Mouse (Mus musculus) layer of hippocampus, postnatal 10 days (tissue): ENCODE results near the gene Cxcl13. TPM values are rescaled to one million over a fixed set of nuclear protein-coding genes. Genes with fewer than 3 reads are reported as not detected.
"Not testable (repeated sequence)": the region's sequence is repeated elsewhere in the genome, so short reads cannot be mapped to it uniquely, and the experiment has no call there.

Source experiments
- DNase-seq, 2 experiments: peaks; one replicate each; pipeline ENCODE4 v3.0.0; 2021; ENCODE audit warnings: low spot score in 2 of 2
- long read RNA-seq: library from polyadenylated mRNA; stranded (forward); transcript quantifications from one replicate; pipeline ENCODE4 v2.0.0, GENCODE M21; 2023
- total RNA-seq, 2 experiments: library from RNA; stranded (reverse); gene quantifications; 2 replicates each; pipeline ENCODE4 v1.2.3; 2021

Cxcl13 gene
- total RNA-seq, result not detected
- long read RNA-seq, result 0 reads

DNA sequence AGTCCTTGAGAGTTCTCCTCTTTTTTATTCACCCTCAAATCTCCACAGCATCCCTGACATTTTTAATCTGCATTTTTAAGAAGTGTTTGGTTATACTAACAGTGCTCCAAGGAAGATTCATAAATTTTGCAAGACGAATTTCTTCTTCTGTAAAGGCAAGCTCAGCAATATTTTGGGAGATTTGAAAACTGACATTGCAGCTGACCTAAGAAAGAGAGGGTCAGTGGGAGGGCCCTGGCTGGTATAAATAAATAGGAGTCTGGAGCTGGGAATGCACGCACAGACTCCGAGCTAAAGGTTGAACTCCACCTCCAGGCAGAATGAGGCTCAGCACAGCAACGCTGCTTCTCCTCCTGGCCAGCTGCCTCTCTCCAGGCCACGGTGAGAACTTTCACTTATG, at the start of gene Cxcl13:
Gene Cxcl13, plus strand, starts transcription at position 301 of the 400 bp plus-strand sequence.
- DNase-seq, result no peak

DNA sequence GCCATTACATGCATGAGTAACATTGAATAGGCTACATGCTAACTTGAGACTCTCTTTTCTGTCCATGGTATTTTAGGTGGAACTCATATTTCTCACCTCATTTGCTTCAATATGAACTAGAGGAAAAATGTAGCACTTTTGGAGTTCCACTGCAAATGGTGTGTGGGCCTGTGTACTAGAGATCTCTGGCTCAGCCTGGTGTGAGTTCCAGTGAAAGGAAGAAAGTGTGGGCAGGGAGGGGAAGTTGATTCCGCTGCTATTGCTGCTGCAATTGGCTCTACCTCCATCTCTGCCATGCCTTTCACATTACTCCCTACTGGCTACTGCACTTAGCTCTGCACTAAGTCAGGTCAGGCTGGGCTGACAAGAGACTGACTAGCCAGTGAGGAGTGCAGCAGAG, 45.7 kb upstream of the Cxcl13 start:
- no peak for DNase-seq

- no peak for DNase-seq
These were observed 38.3 kb upstream of the Cxcl13 start for GRCm38 (mm10) chr5:95918491-95918890.

DNA sequence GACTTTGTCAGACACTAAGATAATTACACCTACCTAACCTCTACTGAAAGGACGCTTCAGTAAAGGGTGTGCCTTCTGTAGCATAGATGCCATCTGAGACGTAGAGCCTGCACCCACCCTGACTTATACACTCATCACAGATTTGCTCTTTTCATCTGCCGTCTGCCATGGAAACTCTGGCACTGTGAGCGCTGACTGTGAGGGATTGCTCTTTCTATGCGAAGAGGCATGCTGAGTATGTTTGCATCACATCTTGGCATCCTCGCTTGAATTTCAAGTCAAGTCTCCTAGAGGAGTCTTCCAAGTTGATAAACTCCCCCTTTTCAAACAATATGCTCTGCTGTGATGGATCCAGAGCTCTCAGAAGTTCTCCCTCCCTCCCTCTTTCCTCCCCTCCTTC, 32.7 kb upstream of the Cxcl13 start:
- DNase-seq, result no peak

DNA sequence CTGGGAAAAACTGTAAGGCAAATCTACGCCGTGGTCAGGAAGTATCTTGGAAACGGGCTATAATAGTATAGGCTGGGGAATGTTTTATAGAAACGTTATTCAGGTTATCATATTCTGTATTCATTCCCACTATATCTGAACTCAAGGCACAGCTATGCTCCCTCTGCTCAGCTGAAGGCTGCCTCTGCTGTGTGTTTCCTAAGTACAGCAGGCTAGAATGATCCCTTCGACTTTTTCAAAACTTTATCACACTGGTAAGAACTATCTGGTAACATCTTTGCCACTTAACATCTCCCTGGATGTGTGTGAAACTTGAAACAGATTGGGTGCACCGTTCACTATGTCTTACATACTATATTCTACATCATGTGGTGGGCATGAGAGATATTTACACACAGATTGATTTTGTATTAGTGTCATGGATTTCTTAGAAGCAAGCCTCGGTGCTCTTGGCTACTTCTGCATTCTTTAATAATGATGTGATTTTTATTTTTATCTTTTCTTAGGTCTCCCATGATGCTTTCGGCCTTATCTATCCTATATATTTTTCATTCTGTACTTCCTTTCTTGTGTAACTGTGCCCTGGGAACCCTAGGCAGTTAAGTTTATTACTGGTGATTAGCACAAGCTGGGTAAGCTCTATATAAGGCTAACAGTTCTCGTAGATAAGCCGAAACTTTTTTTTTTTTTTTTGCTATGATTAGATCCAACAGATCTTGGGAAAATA, 31.4 kb upstream of the Cxcl13 start:
- no peak for DNase-seq

DNA sequence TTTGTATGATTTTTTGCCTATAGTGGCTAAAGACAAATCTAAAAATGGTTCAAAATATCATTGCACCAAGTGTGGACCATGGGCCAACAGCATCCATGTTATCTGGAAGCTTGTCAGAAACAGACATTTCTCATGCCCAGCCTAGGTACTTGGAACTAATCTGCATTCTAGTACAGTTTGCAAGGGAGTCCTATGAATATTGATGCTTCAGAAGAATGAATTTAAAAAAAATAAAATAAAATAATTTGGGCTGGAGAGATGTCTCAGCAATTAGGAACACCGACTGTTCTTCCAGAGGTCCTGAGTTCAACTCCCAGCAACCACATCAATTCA, 30.9 kb upstream of the Cxcl13 start:
- DNase-seq, result no peak

DNA sequence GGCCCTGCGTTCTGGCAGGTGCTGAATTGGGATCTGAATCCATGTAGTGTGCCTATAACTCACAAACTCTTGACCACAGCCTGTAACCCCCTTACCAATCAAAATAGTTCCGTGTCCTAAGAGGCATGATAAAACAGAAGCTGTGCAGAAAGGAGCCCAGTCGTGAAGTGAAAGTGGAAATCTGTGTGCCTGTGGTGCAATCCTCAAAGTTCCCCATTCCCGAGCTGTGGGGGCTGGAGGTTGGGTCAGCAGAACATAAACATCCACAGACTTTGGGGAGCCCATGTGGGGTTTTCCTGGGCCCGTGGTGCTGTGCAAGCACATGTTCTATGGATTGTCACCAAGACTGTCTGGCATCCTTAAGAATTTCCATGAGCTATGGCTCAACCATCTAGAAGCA, 21.7 kb upstream of the Cxcl13 start:
- DNase-seq, result no peak

- no peak for DNase-seq
These were observed 20.7 kb upstream of the Cxcl13 start for GRCm38 (mm10) chr5:95936068-95936467.

- no peak for DNase-seq
These were observed 19.6 kb upstream of the Cxcl13 start for GRCm38 (mm10) chr5:95937129-95937528.

- no peak for DNase-seq
These were observed 18.6 kb upstream of the Cxcl13 start for GRCm38 (mm10) chr5:95938044-95938625.

- no peak for DNase-seq
These were observed 16.0 kb upstream of the Cxcl13 start for GRCm38 (mm10) chr5:95940682-95941221.

DNA sequence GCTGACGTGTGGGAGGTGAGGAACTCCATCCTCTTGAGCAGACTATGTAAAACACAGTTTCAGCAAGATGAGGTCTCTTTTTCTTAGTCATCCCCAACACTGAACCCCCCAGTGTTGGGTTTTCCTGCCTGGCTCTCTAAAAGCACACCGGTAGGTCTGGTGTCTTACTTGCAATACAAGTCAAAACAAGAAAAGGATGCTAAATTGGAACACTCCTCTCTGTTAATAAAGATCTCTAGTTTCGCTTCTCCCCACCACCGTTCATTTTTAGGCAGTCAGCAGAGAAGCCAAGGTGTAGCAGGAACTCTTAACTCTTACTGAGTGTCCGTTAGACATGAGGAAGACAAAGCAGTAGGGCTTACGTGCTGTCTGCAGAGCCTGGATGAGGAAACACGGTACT, 15.2 kb upstream of the Cxcl13 start:
- DNase-seq, result no peak

DNA sequence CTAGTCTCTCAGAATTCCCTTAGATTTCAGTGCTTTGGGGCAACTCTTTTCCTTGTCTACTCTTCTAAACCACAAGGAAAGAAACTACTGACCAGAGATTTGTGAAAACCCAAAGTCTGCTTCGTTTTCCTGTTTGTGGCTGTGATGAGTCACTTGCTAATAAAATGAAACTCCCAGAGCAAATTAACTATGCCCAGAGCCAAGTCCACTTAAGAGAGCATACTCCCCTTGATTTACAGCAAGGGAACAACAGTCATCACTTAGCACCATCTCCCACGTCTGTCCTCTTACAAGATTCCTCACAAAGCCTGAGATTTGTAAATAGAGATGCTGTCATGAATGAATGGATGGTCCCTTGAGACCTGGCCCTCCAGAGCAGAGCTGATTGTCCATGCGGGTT, 11.6 kb upstream of the Cxcl13 start:
- DNase-seq, result no peak

DNA sequence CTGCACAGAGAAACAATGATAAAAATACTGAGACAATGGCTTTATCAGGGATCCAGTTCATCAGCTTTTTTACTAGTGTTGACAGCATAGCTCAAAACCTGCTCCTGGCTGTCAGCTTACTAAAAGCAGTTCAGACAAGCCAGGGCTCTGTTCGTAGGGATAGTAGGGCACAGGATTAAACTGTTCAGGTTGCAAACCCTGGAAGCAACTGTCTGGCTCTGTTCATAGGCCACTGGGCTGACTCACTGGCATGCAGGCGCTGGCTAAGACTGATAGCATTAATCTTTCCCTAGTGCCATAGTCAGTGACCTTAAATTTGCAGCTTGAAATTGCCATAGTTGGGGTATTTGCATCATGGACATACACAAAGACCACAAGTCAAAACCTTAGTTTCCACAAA, 10.4 kb upstream of the Cxcl13 start:
- DNase-seq, result no peak

GRCm38 (mm10) chr5:95948641-95949040, 8.1 kb upstream of the Cxcl13 start:
- no peak for DNase-seq

DNA sequence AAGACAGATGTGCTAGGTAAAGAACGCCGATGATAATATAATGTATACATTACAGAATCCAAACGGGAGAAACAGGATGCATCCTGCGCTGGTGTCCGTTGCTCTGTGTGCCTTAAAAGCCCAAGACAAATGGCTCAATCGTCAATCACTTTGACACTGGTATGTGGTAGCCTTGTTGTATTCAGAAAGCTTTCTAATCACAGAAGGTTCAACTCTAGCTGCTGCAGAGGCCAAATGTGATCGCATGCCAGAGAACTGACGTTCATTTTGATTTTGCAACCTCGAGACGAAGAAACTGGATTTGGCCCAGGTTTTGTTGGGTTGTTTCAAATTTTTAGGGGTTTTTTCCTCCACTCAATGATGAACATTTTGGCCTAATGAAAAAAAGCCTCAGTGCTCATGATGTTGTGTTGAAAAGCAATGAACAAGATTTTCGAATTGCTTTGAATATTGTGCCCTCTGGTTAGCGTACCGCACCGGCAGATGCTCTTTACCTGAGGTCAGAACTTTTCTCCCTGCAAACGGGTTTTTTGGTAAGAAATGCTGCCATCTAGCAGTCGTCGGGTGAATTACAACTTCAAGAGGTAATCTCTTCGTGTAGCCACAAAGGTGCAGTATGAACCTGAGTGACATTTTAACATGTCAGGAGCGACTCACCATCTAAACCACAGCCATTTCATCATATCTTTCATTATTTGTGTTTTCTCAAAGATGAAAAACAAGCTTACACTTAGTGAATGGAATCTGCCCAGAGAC, 6.6 kb upstream of the Cxcl13 start:
- DNase-seq, result peak; percentile 56 to 64

DNA sequence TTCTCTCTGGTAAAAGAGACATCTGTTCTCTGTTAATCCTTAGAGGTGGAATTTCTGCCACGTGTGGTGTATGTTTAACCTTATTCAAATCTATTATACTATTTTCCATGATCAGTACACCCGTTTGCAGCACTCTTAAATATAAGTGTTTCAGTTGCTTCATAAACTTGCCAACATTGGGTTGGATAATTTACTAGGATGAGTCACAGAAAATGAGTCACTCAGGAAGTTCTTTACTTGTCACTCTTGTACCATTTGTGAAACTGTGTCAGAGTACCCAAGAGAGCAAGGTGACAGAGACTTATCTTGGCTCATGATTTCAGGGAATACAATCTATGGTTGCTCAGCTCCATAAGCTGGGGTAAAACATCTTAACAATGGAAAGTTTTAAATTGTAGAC, 8.2 kb downstream of the Cxcl13 start:
- DNase-seq, result no peak

DNA sequence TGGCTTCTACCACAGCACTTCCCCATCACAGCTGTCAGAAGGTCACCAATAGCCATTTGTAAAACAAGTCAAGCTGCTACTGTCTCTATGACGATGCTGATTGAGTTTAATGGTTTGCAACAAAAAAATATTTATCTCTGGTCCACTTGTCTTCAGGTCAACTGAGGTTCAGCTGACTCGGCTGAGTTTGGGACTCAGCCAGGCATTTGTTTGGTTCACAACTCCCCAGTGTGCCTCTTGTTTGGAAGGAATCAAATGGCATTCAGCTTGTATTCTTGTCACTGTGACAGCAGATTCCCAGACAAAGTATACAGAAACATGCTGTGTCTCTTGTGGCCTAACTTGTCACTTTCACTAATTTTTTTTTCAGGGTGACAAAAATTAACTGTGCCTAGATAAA, 9.9 kb downstream of the Cxcl13 start:
- no peak for DNase-seq

- DNase-seq, result peak; percentile 55 to 68
These were observed 14.1 kb downstream of the Cxcl13 start for GRCm38 (mm10) chr5:95970845-95971244.

DNA sequence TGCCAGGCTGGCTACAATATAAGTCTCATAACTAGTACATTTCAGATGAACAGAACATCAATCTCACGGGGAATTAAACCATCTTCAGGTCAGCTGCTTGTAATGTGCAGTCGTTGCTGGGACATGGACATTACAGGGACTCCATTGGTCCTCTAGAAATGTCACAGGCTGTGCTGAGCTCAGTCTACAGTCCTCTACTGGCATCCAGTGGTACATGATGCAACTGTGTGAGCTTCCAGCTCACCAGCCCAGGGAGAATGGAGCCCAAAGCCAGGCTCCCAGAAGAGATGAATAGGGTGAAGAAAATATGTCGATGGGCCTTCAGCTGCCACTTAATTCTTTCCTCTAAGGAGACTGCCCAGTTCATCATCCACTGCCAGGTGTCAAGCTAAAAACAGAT, 15.5 kb downstream of the Cxcl13 start:
- peak; percentile 23 to 34 for DNase-seq

GRCm38 (mm10) chr5:95973806-95974205, 17.1 kb downstream of the Cxcl13 start:
- DNase-seq, result not testable (repeated sequence)

DNA sequence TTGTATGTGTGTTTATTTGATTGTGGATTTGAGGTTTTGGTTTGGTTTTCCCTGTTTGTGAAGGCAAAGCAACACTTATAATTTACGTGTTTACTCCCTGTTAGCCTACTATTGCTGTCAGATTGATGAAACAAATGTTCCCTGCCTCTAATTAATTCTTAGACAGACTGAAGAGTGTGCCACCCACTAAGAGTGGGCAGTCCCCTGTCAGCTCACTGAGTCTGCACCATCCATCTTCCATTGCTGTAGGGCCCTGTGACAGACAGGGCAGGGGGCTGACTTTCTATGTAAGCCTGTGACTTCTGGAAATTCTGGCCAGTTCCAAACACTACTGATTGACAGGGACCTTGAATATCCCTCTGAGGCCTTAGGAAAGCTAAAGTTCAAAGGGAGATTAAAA, 19.5 kb downstream of the Cxcl13 start:
- no peak for DNase-seq
